Mouse (Mus musculus): ENCODE data around the gene Ubl7. TPM values are rescaled to one million over a fixed set of nuclear protein-coding genes. Genes with fewer than 3 reads are reported as not detected.

Gene Ubl7
- polyA plus RNA-seq, 1 experiment = 88.3 TPM

GRCm38 (mm10) chr9:57939431-57940348 lies 28.9 kb downstream of the Ubl7 start, which contains the start of gene Sema7a:
TSS of gene Sema7a (plus strand) at chr9:57940112.
- H3K4me3 ChIP-seq (ENCODE audit: extremely low read depth, insufficient read depth, insufficient read length) = peak within 1 kb of the TSS; percentile 73
- H3K36me3 ChIP-seq (ENCODE audit: control insufficient read depth, insufficient read depth, low read length) = no peaks in the 10 kb centered on the region
- peak within 1 kb of the TSS; percentile 37 for H3K27ac ChIP-seq (ENCODE audit: insufficient read depth, low read length)
- WGBS = 10% methylated on average over 59 of the region's 60 CpGs
- DNase-seq (ENCODE audit: low read depth in 1 of 2, low spot score in 2 of 2) = peak; percentile 23 to 80
- H3K27me3 ChIP-seq (ENCODE audit: control insufficient read depth, insufficient read depth, low read length) = no peaks in the 10 kb centered on the region
- TF ChIP-seq POLR2A (IDR thresholded peaks at IDR 0.05; ENCODE audit: low read depth, low read length) = peak; percentile 87
- no peak for TF ChIP-seq CTCF (IDR thresholded peaks at IDR 0.05; ENCODE audit: extremely low read depth, insufficient read depth, insufficient read length, insufficient replicate concordance)
- H3K4me1 ChIP-seq (ENCODE audit: control insufficient read depth, insufficient read depth, insufficient read length) = peaks cover 27% of the 10 kb centered on the region; the same call in 1 of the 2 replicates

GRCm38 (mm10) chr9:57940349-57940794 lies 29.6 kb downstream of the Ubl7 start:
- Histone ChIP-seq H3K27ac (ENCODE audit: insufficient read depth, low read length) (peak overlapping the region; percentile 37), H3K4me3 (ENCODE audit: extremely low read depth, insufficient read depth, insufficient read length) (peak overlapping the region; percentile 73), H3K36me3 (ENCODE audit: control insufficient read depth, insufficient read depth, low read length) (no peaks in the 10 kb centered on the region), H3K27me3 (ENCODE audit: control insufficient read depth, insufficient read depth, low read length) (no peaks in the 10 kb centered on the region), H3K4me1 (ENCODE audit: control insufficient read depth, insufficient read depth, insufficient read length) (peaks cover 27% of the 10 kb centered on the region; the same call in 1 of the 2 replicates)
- no peak for DNase-seq (ENCODE audit: low read depth in 1 of 2, low spot score in 2 of 2)
- TF ChIP-seq CTCF (IDR thresholded peaks at IDR 0.05; ENCODE audit: extremely low read depth, insufficient read depth, insufficient read length, insufficient replicate concordance) = no peak
- TF ChIP-seq POLR2A (IDR thresholded peaks at IDR 0.05; ENCODE audit: low read depth, low read length) = no peak
- WGBS = under 1% methylated on average over 44 of the region's 44 CpGs

- H3K4me1 ChIP-seq (ENCODE audit: control insufficient read depth, insufficient read depth, insufficient read length) = peaks cover 27% of the 10 kb centered on the region; the same call in 1 of the 2 replicates
- H3K4me3 ChIP-seq (ENCODE audit: extremely low read depth, insufficient read depth, insufficient read length) = peak overlapping the region; percentile 73
- no peak for TF ChIP-seq CTCF (IDR thresholded peaks at IDR 0.05; ENCODE audit: extremely low read depth, insufficient read depth, insufficient read length, insufficient replicate concordance)
- no peak for TF ChIP-seq POLR2A (IDR thresholded peaks at IDR 0.05; ENCODE audit: low read depth, low read length)
- no peaks in the 10 kb centered on the region for H3K27me3 ChIP-seq (ENCODE audit: control insufficient read depth, insufficient read depth, low read length)
- WGBS = 11% methylated on average over 28 of the region's 28 CpGs
- H3K27ac ChIP-seq (ENCODE audit: insufficient read depth, low read length) = no peak overlapping the region; the same call in 1 of the 2 replicates
- no peaks in the 10 kb centered on the region for H3K36me3 ChIP-seq (ENCODE audit: control insufficient read depth, insufficient read depth, low read length)
- no peak for DNase-seq (ENCODE audit: low read depth in 1 of 2, low spot score in 2 of 2)
Observed at GRCm38 (mm10) chr9:57940861-57941638, 30.3 kb downstream of the Ubl7 start.

GRCm38 (mm10) chr9:57942039-57942438 lies 31.3 kb downstream of the Ubl7 start:
- no peak for TF ChIP-seq POLR2A (IDR thresholded peaks at IDR 0.05; ENCODE audit: low read depth, low read length)
- TF ChIP-seq CTCF (IDR thresholded peaks at IDR 0.05; ENCODE audit: extremely low read depth, insufficient read depth, insufficient read length, insufficient replicate concordance) = no peak
- H3K27me3 ChIP-seq (ENCODE audit: control insufficient read depth, insufficient read depth, low read length) = no peaks in the 10 kb centered on the region
- no peaks in the 10 kb centered on the region for H3K36me3 ChIP-seq (ENCODE audit: control insufficient read depth, insufficient read depth, low read length)
- peaks cover 27% of the 10 kb centered on the region; the same call in 1 of the 2 replicates for H3K4me1 ChIP-seq (ENCODE audit: control insufficient read depth, insufficient read depth, insufficient read length)
- H3K4me3 ChIP-seq (ENCODE audit: extremely low read depth, insufficient read depth, insufficient read length) = peak overlapping the region; percentile 11; the same call in 1 of the 2 replicates
- DNase-seq (ENCODE audit: low read depth in 1 of 2, low spot score in 2 of 2) = no peak
- H3K27ac ChIP-seq (ENCODE audit: insufficient read depth, low read length) = no peak overlapping the region
- WGBS = 84% methylated on average over 2 of the region's 2 CpGs

GRCm38 (mm10) chr9:57943067-57943466 lies 32.3 kb downstream of the Ubl7 start:
- H3K4me3 ChIP-seq (ENCODE audit: extremely low read depth, insufficient read depth, insufficient read length) = no peak overlapping the region
- peak; percentile 44 to 45 for DNase-seq (ENCODE audit: low read depth in 1 of 2, low spot score in 2 of 2)
- no peaks in the 10 kb centered on the region for H3K36me3 ChIP-seq (ENCODE audit: control insufficient read depth, insufficient read depth, low read length)
- TF ChIP-seq POLR2A (IDR thresholded peaks at IDR 0.05; ENCODE audit: low read depth, low read length) (no peak), CTCF (IDR thresholded peaks at IDR 0.05; ENCODE audit: extremely low read depth, insufficient read depth, insufficient read length, insufficient replicate concordance) (no peak)
- no peak overlapping the region for H3K27ac ChIP-seq (ENCODE audit: insufficient read depth, low read length)
- 37% methylated on average over 2 of the region's 2 CpGs for WGBS
- peaks cover 27% of the 10 kb centered on the region; the same call in 1 of the 2 replicates for H3K4me1 ChIP-seq (ENCODE audit: control insufficient read depth, insufficient read depth, insufficient read length)
- no peaks in the 10 kb centered on the region for H3K27me3 ChIP-seq (ENCODE audit: control insufficient read depth, insufficient read depth, low read length)

GRCm38 (mm10) chr9:57944572-57944971 lies 33.8 kb downstream of the Ubl7 start:
- DNase-seq (ENCODE audit: low read depth in 1 of 2, low spot score in 2 of 2) = peak in 1 of 2 experiments; percentile 71
- H3K27me3 ChIP-seq (ENCODE audit: control insufficient read depth, insufficient read depth, low read length) = no peaks in the 10 kb centered on the region
- no peak overlapping the region for H3K4me3 ChIP-seq (ENCODE audit: extremely low read depth, insufficient read depth, insufficient read length)
- TF ChIP-seq POLR2A (IDR thresholded peaks at IDR 0.05; ENCODE audit: low read depth, low read length) (no peak), CTCF (IDR thresholded peaks at IDR 0.05; ENCODE audit: extremely low read depth, insufficient read depth, insufficient read length, insufficient replicate concordance) (peak; percentile 68; the same call in 1 of the 2 replicates)
- H3K27ac ChIP-seq (ENCODE audit: insufficient read depth, low read length) = no peak overlapping the region
- H3K36me3 ChIP-seq (ENCODE audit: control insufficient read depth, insufficient read depth, low read length) = no peaks in the 10 kb centered on the region
- peaks cover 27% of the 10 kb centered on the region; the same call in 1 of the 2 replicates for H3K4me1 ChIP-seq (ENCODE audit: control insufficient read depth, insufficient read depth, insufficient read length)
- WGBS = 13% methylated on average over 5 of the region's 5 CpGs
